Mouse (Mus musculus) bone marrow, adult 2 months (tissue): ENCODE data around the gene Prkd3.

Source experiments
- CTCF ChIP-seq: fragments of 200-500 bp; IDR thresholded peaks from 2 replicates; pipeline ENCODE4 v1.5.1; 2011; ENCODE audit warnings: low read length, control low read depth; ENCODE audit not compliant: control insufficient read depth, insufficient read depth
- POLR2A ChIP-seq: fragments of 200-500 bp; IDR thresholded peaks from 2 replicates; pipeline ENCODE4 v1.6.1; 2011; ENCODE audit warnings: low read depth, mild to moderate bottlenecking, control low read depth, low read length, borderline replicate concordance; ENCODE audit not compliant: control insufficient read depth

- TF ChIP-seq POLR2A, result no peak
- TF ChIP-seq CTCF, result no peak
Observed at GRCm38 (mm10) chr17:78916899-78917298, 103.7 kb downstream of the Prkd3 start.
